Mouse (Mus musculus): ENCODE results near the gene Wdfy1.

- no peak for TF ChIP-seq GATA1 (IDR thresholded peaks at IDR 0.05; ENCODE audit: low read length)
- TF ChIP-seq TAL1 (IDR thresholded peaks at IDR 0.05; ENCODE audit: low read length), result no peak
These were observed 88.7 kb downstream of the Wdfy1 start for GRCm38 (mm10) chr1:79687254-79687653.
